Mouse (Mus musculus) hindbrain, embryonic 16.5 days (tissue): ENCODE measurements around the gene Tmem132c. TPM values are rescaled to one million over a fixed set of nuclear protein-coding genes. Genes with fewer than 3 reads are reported as not detected.

Experiments
- ATAC-seq: fragments of 200-750 bp; cut with Nextera tagmentation; 2 replicates; pipeline ENCODE4 v1.8.0; 2017; ENCODE audit warnings: moderate TSS enrichment, moderate library complexity
- H3K27ac ChIP-seq: fragments of 300-500 bp; sonication (generic); 2 replicates; pipeline ENCODE4 v1.5.1; 2014; ENCODE audit warnings: low read depth, mild to moderate bottlenecking, control low read depth, low read length, moderate library complexity
- H3K27me3 ChIP-seq: fragments of 300-500 bp; sonication (generic); replicated peaks from 2 replicates; pipeline ENCODE4 v1.6.1; 2014; ENCODE audit warnings: low read length; ENCODE audit not compliant: control insufficient read depth, insufficient read depth
- H3K36me3 ChIP-seq: fragments of 300-500 bp; sonication (generic); 2 replicates; pipeline ENCODE4 v1.6.1; 2014; ENCODE audit warnings: mild to moderate bottlenecking, low read length, moderate library complexity, mixed read lengths; ENCODE audit not compliant: control insufficient read depth, insufficient read depth
- H3K4me1 ChIP-seq: fragments of 300-500 bp; sonication (generic); 2 replicates; pipeline ENCODE4 v1.6.1; 2014; ENCODE audit warnings: low read depth, low read length; ENCODE audit not compliant: control insufficient read depth, insufficient read depth
- H3K4me2 ChIP-seq: fragments of 300-500 bp; sonication (generic); 2 replicates; pipeline ENCODE4 v1.6.1; 2014; ENCODE audit warnings: mild to moderate bottlenecking, low read length, control low read depth, moderate library complexity
- H3K4me3 ChIP-seq: fragments of 300-500 bp; sonication (generic); 2 replicates; pipeline ENCODE4 v1.5.1; 2014; ENCODE audit warnings: mild to moderate bottlenecking, low read length, control low read depth, moderate library complexity
- H3K9ac ChIP-seq: fragments of 300-500 bp; sonication (generic); 2 replicates; pipeline ENCODE4 v1.6.1; 2014; ENCODE audit warnings: low read depth, mild to moderate bottlenecking, control low read depth, low read length, moderate library complexity
- H3K9me3 ChIP-seq: fragments of 300-500 bp; sonication (generic); 2 replicates; pipeline ENCODE4 v1.6.1; 2014; ENCODE audit warnings: mild to moderate bottlenecking, low read length, moderate library complexity; ENCODE audit not compliant: control insufficient read depth
- WGBS: fragments of 180-500 bp; shearing (Covaris S2); extraction: QIAGEN DNeasy Blood & Tissue Kit; methylation state at CpG from one replicate; pipeline ENCODE4 v1.1.7; 2014; 5-methylcytosine and 5-hydroxymethylcytosine counted together
- polyA plus RNA-seq: library from polyadenylated mRNA; unstranded; fragments of >200 nt; fragmentation: Nextera tagmentation; extraction: Ambion mirVana; gene quantifications from 2 replicates; pipeline ENCODE4 v1.2.1, GENCODE M21; 2015

Tmem132c gene
- polyA plus RNA-seq, 1 experiment from 2014 or later, result 12.0 TPM

DNA sequence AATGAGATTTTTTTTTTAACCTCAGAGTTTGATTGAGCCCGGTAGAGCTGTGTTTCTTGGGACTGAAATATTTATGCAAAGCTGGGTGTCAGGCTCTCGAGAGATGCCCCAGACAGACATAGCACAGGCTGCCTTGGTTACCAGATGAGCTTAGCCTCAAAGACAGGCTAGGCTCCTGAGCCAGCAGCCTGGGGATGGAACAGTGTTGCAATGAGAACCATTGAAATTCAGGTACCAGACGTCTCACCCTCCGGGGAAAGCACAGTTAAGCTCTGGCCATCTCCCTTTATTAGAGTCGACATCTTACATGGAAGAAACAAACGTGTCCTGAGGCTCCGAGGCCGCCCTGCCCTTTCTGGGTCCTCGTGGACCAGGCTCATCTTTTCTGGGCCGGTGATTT, 200.4 kb downstream of the Tmem132c start:
- H3K4me2 ChIP-seq, result no peak overlapping the region
- H3K4me1 ChIP-seq, result peaks cover 6% of the 10 kb centered on the region
- no peaks in the 10 kb centered on the region; the same call in 1 of the 2 replicates for H3K9me3 ChIP-seq
- no peaks in the 10 kb centered on the region for H3K36me3 ChIP-seq
- 25% methylated on average over 10 of the region's 10 CpGs for WGBS
- ATAC-seq, result no peak
- no peak overlapping the region for H3K9ac ChIP-seq
- H3K27ac ChIP-seq, result no peak overlapping the region
- no peaks in the 10 kb centered on the region for H3K27me3 ChIP-seq
- no peak overlapping the region for H3K4me3 ChIP-seq

DNA sequence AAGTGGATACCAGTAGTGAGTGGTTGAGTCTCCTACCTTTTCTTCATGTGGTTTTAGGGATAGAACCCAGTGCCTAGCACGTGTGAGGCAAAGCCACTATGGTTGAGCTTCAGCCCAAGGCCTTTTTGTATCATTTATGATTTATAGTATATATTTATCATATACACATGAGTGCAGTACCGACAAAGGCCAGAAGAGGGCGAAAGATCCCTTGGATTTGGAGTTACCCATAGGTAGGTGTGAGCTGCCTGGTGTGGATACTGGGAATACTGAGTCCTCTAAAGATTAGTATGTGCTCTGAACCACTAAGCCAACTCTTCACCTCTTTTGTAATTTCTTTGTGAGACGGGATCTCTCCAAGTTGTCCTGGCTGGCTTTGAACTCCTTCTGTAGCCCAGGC, 212.0 kb downstream of the Tmem132c start:
- 31% methylated on average over 4 of the region's 4 CpGs for WGBS
- Histone ChIP-seq H3K4me1 (no peaks in the 10 kb centered on the region), H3K4me3 (no peak overlapping the region), H3K36me3 (no peaks in the 10 kb centered on the region), H3K9me3 (no peaks in the 10 kb centered on the region), H3K27me3 (no peaks in the 10 kb centered on the region), H3K27ac (no peak overlapping the region), H3K9ac (no peak overlapping the region), H3K4me2 (no peak overlapping the region)
- ATAC-seq, result no peak

DNA sequence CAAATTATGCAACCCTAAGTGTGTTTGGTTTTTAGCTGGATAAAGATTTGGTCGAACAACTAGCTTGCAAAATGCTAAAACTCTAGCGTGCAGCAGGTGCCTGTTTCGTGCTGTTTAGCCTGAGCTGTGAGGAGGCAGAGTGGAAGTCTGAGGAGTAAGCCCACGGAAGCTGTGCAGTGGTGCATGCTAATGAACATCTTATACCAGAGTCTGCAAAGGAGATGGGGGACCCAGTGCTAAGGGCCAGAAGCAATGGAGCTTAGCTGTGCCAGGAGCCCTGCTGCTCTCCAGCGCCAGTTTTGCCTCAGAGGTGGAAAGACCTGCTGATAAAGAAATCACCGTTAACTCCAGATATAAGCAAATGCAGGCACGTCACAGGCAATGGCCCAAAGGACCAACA, 212.5 kb downstream of the Tmem132c start:
- no peak overlapping the region for H3K4me2 ChIP-seq
- H3K4me1 ChIP-seq, result no peaks in the 10 kb centered on the region
- H3K9me3 ChIP-seq, result no peaks in the 10 kb centered on the region
- H3K27me3 ChIP-seq, result no peaks in the 10 kb centered on the region
- no peak overlapping the region for H3K9ac ChIP-seq
- H3K4me3 ChIP-seq, result no peak overlapping the region
- no peaks in the 10 kb centered on the region for H3K36me3 ChIP-seq
- no peak overlapping the region for H3K27ac ChIP-seq
- 60% methylated on average over 7 of the region's 7 CpGs for WGBS
- no peak for ATAC-seq

DNA sequence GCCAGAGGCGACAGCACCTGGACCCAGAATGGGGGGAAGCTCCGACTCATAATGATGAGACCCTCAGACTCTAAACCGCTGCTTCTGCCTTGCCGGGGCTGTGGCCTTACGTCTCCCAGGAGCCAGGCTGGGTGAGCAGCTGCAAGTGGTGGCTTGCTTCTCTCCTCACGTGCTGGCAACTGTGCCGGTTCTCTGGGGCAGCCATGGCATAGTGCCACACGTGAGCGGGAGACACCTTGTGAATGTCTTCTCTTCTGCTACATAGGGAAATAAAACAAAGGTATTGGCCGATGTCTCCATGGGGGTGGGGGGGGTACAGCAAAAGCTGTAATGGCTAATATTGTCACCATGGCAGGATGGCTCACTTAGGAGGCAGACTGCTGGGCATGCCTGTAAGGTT, 214.5 kb downstream of the Tmem132c start:
- H3K4me2 ChIP-seq, result no peak overlapping the region
- H3K27me3 ChIP-seq, result no peaks in the 10 kb centered on the region
- no peak for ATAC-seq
- H3K36me3 ChIP-seq, result no peaks in the 10 kb centered on the region
- H3K4me3 ChIP-seq, result no peak overlapping the region
- H3K9ac ChIP-seq, result no peak overlapping the region
- H3K4me1 ChIP-seq, result no peaks in the 10 kb centered on the region
- H3K27ac ChIP-seq, result no peak overlapping the region
- no peaks in the 10 kb centered on the region for H3K9me3 ChIP-seq
- WGBS, result 78% methylated on average over 10 of the region's 10 CpGs

DNA sequence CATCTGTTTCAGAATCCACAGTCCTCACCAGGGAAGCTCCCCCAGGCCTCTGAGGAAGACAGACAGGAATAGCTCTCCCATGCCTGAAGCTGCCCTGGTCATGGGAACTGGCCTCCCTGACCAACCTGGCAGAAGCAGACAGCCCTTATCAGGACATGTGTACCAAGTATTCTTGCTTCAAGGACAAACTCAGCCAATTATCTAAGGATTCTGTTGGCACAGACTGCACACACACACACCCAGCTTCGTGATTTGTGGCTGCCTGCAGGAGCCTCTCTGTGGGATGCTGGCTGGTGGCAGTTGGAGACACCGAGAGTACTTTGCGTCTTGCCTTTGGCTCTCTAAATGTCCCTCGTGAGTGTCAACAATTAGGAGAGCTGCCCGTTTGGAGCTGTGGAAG, 226.5 kb downstream of the Tmem132c start:
- Histone ChIP-seq H3K9me3 (no peaks in the 10 kb centered on the region), H3K4me3 (no peak overlapping the region), H3K4me1 (peaks cover 2% of the 10 kb centered on the region; the same call in 1 of the 2 replicates), H3K9ac (no peak overlapping the region), H3K4me2 (no peak overlapping the region), H3K36me3 (no peaks in the 10 kb centered on the region), H3K27me3 (no peaks in the 10 kb centered on the region), H3K27ac (no peak overlapping the region)
- 30% methylated on average over 5 of the region's 5 CpGs for WGBS
- no peak for ATAC-seq

DNA sequence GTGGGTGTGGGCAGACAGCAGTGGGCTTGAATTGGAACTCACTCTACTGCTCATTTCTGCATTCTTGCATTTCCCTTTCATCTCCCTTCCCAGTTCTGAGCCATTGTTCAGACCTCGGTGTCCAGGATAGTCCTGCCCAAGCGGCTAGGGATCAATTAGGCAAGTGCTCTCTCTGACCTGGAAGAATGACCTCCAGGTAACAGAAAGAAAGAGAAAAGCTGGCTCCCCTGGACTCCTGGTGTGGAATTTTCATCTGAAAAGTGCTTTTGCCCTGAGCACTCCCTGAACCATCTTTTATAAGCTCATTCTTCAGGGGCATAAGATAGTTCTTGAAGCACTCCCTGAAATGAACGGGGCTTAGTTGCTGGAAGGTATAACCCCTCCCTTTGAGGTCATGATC, 228.7 kb downstream of the Tmem132c start:
- WGBS, result 20% methylated on average over 3 of the region's 3 CpGs
- Histone ChIP-seq H3K4me3 (no peak overlapping the region), H3K27ac (no peak overlapping the region)

DNA sequence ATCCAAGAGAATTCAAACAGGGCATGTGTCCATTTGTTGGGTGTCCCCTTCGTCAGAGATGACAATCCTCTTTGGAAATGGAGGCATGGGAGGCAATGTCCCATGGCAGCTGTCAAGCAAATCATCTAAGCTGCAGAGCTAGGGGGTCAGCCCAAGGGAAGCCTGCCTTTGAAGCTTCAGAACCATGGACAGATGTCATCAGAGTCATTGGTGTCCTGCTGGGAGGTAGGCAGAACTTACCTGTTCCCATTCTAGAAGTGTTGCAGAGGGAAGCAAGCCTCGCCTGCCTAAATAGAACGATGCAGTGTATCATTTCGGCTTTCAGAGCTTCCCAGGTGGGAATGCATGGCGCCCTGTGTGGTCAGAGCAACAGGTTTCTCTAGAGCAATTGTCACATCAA, 230.3 kb downstream of the Tmem132c start:
- H3K4me2 ChIP-seq, result no peak overlapping the region
- H3K36me3 ChIP-seq, result no peaks in the 10 kb centered on the region
- no peak overlapping the region for H3K4me3 ChIP-seq

More for the DNA sequence above, 228.7 kb downstream of the Tmem132c start:
- Histone ChIP-seq H3K4me1 (peaks cover 2% of the 10 kb centered on the region; the same call in 1 of the 2 replicates), H3K9me3 (no peaks in the 10 kb centered on the region), H3K4me2 (no peak overlapping the region), H3K9ac (no peak overlapping the region; the same call in 1 of the 2 replicates), H3K36me3 (no peaks in the 10 kb centered on the region), H3K27me3 (no peaks in the 10 kb centered on the region)
- no peak for ATAC-seq

DNA sequence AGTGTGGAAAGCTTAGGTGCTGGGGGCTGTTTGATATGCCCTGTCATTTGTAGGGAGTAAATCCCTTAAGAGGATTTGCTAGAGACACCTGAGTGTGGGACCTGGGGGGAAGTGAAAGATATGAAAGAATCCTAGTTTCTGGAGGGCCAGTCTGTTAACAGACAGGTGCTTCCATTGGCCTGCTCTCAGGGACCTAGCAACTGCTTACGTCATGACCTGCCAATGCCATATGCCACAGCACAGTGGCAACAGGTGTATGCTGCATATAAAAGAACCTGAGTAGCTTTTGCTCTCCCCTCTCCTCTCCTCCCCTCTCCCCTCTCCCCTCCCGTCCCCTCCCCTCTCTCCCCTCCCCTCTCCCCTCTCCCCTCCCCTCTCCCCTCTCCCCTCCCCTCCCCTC, 232.1 kb downstream of the Tmem132c start:
- 56% methylated on average over 2 of the region's 2 CpGs for WGBS
- H3K4me2 ChIP-seq, result no peak overlapping the region

More for the DNA sequence above, 230.3 kb downstream of the Tmem132c start:
- ATAC-seq, result no peak
- no peak overlapping the region for H3K27ac ChIP-seq
- H3K9me3 ChIP-seq, result no peaks in the 10 kb centered on the region
- H3K9ac ChIP-seq, result no peak overlapping the region
- H3K27me3 ChIP-seq, result no peaks in the 10 kb centered on the region
- 69% methylated on average over 5 of the region's 5 CpGs for WGBS
- peaks cover 2% of the 10 kb centered on the region; the same call in 1 of the 2 replicates for H3K4me1 ChIP-seq

DNA sequence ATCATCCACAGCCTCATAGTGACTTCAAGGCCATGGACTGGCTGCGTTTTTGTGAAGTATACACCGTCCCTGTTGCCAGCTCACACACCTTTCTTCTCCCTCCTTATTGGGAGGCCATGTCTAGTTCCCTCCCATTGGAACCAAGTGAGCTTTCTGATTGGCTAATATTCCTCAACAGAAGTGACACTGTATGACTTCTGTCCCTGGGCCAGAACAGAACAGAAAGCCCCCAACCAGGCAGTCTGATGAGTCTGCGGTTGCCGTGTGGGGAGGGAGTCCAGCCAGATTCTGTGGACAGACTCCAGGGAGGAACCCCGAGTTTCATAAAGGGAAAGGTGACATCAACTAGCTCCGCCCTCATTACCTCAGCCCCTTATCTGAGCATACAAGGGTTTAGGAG, 233.2 kb downstream of the Tmem132c start:
- H3K27me3 ChIP-seq, result no peaks in the 10 kb centered on the region
- no peaks in the 10 kb centered on the region for H3K36me3 ChIP-seq
- H3K4me3 ChIP-seq, result no peak overlapping the region
- 75% methylated on average over 6 of the region's 6 CpGs for WGBS
- H3K4me2 ChIP-seq, result no peak overlapping the region
- H3K4me1 ChIP-seq, result peaks cover 8% of the 10 kb centered on the region
- ATAC-seq, result no peak
- no peak overlapping the region for H3K27ac ChIP-seq
- H3K9ac ChIP-seq, result no peak overlapping the region
- no peaks in the 10 kb centered on the region for H3K9me3 ChIP-seq

More for the DNA sequence above, 232.1 kb downstream of the Tmem132c start:
- no peaks in the 10 kb centered on the region for H3K9me3 ChIP-seq
- ATAC-seq, result no peak
- H3K27me3 ChIP-seq, result no peaks in the 10 kb centered on the region
- H3K27ac ChIP-seq, result no peak overlapping the region
- peaks cover 8% of the 10 kb centered on the region for H3K4me1 ChIP-seq
- H3K36me3 ChIP-seq, result no peaks in the 10 kb centered on the region
- no peak overlapping the region for H3K4me3 ChIP-seq
- H3K9ac ChIP-seq, result no peak overlapping the region

DNA sequence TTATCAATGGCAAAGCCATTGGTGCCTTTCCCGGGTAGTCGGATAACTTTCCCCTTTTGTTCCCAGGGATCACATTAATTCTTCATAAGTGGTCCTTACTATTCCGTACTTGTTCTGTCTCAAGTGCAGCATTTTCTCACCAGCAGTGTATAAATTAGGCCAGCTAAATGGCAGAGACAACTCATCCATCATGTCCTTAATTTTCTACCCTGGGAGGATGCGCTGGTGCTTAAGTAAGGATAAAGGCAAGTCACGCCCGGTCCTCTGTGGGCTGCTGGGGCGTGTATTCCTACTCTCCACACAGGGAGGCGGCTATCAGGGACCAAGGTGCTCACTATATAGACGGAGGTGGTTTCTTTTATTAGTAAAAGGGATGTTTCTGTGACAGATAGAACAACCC, 236.2 kb downstream of the Tmem132c start:
- H3K4me1 ChIP-seq, result peaks cover 8% of the 10 kb centered on the region
- H3K4me2 ChIP-seq, result no peak overlapping the region
- no peak overlapping the region for H3K9ac ChIP-seq
- ATAC-seq, result no peak
- no peak overlapping the region for H3K4me3 ChIP-seq
- no peak overlapping the region for H3K27ac ChIP-seq
- no peaks in the 10 kb centered on the region for H3K27me3 ChIP-seq
- no peaks in the 10 kb centered on the region for H3K9me3 ChIP-seq
- WGBS, result 13% methylated on average over 9 of the region's 9 CpGs
- H3K36me3 ChIP-seq, result no peaks in the 10 kb centered on the region
